Mouse (Mus musculus) layer of hippocampus, adult 9-11 months (tissue): ENCODE measurements around the gene Dbndd1.
A peak's percentile ranks its signal among the peaks of the same experiment; 100 is the strongest.
"Not testable (repeated sequence)": the region's sequence is repeated elsewhere in the genome, so short reads cannot be mapped to it uniquely, and the experiment has no call there.

Experiments used
- DNase-seq: peaks from one replicate; pipeline ENCODE4 v3.0.0; 2022

The Dbndd1 gene

DNA sequence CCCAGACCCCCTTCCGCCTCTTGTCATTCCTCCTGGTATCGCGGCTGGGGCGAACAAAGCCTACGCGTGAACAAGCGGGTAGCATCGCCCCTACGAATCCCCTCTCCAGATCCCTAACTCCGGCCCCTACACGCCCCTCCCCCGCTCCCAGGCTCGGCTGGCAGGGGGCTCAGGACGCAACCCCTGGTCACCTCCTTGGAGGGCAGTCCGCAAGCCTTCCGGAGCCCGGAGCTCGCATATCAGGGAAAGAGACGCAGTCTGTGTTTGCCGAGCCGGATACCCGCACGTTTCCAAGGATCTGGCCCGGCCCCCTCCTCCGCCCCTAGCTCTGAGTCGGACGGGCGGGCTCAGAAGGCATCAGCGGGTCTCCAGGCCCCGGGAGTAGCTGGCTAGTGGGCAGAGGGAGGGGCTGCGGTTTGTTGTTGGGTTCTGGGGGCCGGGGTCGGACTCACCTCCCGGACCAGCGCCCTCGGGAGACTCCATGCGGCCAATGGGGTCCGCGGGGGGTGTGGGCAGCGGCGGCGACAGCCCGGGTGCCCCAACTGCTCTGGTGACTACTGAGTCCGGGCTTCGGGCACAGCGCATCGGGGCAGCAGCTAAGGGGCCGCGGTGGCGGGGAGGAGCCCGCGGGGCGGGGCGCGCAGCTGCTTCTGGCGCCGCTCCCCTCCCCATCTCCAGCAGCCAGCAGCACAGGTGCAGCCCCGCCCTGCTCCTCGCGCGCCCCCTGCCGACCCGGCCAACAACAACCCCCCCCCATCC, at the start of gene Dbndd1:
Dbndd1 (minus strand) TSS at position 683 of the 759 bp plus-strand sequence.
- DNase-seq, result peak; percentile 37

DNA sequence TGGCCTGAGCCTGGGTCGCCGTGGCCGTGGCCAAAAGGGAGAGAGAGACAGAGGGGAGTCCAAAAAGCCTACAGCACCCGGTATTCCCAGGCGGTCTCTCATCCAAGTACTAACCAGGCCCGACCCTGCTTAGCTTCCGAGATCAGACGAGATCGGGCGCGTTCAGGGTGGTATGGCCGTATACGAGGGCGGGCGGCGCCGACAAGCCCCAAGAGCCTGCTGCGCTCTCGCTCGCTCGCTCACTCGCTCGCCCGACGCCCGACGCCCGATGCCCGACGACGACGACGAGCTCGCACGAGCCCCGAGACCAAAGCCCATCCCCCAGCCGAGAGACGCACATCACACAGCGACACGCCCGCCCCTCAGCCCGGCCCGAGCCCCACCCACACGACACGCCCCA, 49.0 kb upstream of the Dbndd1 start:
- DNase-seq, result not testable (repeated sequence)

DNA sequence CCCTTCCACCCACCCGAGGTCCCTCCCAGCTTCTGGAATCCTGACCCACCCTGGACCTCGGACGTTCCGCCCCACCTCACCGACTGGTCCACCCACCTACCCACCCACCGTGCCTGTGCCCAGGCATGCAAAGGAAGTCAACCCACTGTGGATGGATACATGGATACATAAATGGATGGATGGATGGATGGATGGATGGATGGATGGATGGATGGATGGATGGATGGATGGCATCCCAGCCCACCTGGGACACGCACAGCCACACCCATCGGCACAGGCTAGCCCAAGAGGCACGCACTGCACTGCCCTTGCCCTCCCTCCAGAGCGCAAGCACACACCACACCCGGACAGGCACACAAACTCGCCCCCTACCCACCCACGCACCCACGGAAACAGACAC, 22.4 kb upstream of the Dbndd1 start:
- DNase-seq, result peak; percentile 21

DNA sequence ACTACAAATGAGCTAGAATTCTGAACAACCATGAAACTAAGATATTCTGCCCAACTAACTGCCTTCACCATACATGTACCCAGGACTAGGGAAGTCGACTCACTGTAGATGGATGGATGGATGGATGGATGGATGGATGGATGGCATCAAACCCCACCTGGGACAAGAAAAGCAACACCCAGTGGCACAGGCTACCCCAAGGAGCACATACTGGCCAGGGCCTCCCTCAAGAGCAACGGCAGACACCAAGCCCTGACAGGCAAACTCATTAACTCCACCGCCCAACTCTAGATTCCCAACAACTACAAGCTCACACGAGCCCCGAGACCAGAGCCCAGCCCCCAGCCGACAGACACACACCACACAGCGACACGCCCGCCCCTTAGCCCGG, 21.7 kb upstream of the Dbndd1 start:
- peak; percentile 1 for DNase-seq

DNA sequence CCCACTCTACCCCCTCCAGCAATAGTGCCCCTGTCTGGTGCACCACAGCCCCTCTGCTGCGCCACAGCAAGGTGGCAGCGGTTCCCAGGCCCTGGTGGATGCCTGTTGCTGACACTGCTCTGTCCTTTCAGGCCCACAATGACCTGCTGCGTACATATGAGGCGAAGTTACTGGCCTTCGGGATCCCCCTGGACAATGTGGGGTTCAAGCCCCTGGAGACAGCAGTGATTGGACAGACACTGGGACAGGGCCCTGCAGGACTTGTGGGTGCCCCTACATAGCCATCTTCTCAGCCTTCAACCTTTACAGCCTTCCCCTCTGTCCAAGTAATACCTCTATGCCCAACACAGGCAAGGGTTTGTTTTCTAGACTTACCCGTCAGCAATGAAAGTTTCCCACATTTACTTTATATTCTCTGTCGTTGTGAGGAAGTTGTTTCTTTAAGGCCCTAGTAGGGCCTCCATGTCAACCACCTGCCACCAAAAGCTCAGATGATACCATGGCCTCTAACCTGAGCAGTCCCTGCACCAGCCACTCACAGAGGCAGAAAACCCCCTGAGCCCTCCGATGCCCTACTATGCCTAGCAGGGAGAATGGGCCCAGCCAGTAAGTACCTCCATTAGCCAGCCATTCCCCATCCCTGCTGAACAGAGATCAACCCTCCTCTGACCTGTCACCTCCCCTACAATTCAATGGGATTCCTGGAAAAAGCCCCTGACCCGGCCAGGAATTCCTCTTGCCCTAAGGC, 21.2 kb upstream of the Dbndd1 start:
- peak; percentile 1 for DNase-seq

DNA sequence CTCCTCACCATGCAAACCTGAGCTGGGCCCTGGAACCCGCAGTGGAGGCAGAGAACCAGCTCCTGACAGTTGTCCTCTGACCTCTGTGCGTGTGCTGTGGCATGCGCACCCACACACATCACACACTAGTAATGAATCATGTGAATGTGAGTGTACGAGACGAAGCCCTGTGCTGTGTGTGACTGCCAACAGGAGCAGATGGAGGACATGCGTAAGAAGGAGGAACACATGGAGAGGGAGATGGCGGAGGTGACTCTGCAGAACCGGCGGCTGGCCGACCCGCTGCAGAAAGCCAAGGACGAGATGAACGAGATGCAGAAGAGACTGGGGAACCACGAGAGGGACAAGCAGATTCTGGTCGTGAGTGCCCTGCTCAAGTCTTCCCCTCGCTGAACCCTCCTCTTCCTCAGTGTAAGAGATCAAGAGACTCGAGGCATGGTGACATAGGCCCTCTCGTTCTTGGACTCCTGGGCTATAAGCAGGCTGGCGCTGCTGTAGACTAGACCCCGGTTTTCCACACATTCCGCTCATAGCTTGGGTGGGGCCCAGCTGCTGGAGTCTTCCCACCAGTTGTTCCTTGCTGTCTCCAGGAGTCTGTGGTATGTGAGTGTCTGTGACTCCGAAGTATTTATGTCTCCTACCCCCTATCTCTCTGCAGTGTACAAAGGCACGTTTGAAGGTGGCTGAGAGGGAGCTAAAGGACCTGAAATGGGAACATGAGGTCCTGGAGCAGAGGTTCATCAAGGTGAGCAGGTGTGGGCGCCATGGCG, 12.6 kb upstream of the Dbndd1 start:
- peak; percentile 75 for DNase-seq

DNA sequence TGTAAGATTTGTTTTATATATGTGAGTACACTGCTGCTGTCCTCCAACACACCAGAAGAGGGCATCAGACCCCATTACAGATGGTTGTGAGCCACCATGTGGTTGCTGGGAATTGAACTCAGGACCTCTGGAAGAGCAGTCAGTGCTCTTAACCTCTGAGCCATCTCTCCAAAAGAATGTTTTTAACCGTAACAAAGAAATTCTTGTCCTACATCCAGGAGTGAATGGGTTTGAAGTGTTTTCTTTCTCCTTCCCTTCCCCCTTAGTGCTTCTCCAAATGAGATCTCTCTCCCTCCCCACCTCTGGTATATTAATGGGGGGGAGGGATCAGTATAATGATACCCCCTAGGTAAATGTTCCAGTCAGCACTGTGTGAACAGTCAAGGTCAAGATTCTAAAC, 4.8 kb upstream of the Dbndd1 start:
- DNase-seq, result not testable (repeated sequence)

DNA sequence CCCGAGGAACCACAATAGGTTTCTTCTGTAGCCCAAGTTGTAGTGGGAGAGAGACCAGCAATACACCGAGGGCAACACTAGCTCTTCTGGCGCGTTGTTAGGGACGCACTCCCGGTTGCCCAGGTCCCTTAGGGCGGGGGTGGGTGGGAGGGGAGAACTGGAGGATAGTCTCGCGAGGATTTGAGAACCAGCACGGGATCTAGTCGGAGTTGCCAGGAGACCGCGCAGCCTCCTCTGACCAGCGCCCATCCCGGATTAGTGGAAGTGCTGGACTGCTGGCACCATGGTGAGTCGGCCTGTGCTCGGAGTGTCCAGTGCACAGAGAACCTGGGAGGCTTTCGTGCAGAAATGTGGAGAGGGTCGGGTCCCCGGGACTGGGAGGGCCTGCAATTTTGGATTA, 3.4 kb upstream of the Dbndd1 start, which contains the start of gene Gas8:
Gas8 (plus strand) TSS at position 168 of the 400 bp plus-strand sequence.
- DNase-seq, result peak; percentile 93

DNA sequence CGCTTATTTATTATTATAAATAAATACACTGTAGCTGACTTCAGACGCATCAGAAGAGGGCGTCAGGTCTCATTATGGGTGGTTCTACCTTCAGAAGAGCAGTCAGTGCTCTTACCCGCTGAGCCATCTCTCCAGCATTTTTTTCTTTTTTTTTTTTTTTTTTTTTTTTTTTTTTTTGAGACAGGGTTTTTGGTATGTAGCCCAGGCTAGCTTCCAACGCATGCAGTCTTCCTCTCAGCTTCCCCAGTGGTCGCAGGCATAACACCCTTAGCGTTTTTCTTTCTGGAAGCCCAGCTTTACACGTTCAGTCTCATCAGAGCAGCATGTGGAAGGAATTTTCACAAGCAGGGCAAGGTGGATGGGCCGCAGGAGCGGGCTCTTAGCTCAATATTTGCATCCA, 2.9 kb upstream of the Dbndd1 start:
- DNase-seq, result no peak

DNA sequence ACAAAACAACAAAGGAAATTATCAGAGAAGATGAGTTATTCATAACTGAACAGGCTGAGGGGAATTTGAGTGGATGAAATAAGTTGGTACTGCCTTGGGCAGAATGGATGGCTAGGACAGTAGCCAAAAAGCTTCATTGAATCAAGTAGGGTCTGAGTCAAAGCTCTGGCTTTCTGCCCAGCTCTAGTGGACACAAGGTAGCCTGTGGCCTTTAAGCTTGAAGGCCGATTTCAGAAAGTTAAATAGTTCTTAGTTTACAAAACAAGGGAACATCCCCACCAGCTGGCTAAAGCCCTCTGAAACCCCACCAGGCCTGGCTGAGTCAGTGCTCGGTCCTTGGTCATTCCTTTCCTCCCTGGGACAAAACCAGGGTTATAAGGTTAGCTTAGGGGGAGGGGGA, 1.3 kb upstream of the Dbndd1 start:
- DNase-seq, result no peak

DNA sequence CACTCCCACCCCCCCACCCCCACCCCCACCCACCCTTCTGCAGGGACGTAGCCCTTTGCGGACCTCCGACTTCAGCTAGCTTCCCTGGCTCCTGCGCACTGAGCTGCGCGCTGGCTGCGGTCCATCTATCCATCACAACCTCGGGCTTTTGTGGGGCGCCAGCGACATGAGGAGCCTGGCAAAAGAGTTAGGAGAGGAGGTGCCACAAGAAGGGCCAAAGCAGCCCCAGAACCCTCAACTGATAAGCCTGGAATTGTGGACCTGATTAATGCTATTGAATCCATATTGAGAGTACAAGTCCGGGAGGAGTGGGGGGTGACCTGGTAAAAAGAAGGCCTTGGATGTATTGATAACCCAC, 256 bp upstream of the Dbndd1 start:
- DNase-seq, result no peak

DNA sequence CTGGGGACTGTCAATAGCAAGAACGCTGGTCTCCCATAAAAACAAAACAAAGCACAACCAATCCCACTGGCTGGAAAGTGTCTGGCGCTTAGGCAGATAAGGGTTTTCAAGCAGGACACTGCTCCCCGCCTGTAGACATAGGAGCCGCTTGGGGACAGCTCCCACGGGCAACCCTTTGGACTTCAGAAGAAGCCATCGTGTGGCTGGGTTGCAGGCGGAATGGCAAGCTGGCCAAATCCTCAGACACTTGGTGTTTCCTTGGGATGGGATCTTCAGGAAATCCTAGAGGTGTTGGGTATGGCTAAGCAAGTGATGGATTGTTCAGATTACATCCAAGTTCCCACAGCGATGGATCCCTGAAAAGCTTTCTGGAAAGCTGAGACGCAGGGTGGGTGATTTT, 1.1 kb downstream of the Dbndd1 start:
- DNase-seq, result no peak

DNA sequence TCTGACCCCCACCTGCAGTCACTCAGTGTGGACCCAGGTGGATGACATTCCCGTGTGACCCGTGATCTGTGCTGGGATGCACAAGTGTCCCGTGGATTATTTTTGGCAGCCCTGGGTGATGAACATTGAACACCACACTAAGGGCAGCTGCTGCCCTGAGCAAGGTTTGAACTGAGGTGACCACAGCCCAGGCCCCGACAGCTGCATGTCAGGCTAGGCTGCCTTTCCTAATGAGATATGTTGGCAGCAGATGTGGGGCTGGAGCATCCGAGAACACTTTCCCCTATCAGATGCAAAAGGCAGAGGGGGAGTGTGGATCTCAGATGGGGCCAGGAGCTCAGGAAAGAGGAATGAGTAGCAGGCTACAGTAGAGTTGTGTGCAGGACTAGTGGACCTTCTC, 4.4 kb downstream of the Dbndd1 start:
- DNase-seq, result no peak

DNA sequence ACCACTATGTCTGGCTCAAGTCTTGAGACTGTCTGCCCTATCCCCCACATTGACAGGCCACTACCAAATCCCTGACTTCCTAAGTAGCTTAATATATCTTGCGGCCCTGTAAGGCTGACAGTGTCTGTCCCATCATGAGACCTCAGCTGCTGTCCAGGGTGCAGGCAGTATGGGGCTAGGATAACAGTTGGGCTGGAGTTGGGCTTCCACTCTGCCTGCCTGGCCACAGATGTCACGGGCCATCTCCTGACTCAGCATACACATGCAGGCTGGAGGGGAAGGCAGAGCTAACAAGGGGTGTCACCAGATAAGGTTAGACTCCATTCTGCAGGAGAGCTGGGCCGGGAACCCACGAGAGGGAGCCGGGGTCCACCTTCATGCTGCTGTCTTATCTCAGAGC, 8.1 kb downstream of the Dbndd1 start:
- DNase-seq, result no peak

DNA sequence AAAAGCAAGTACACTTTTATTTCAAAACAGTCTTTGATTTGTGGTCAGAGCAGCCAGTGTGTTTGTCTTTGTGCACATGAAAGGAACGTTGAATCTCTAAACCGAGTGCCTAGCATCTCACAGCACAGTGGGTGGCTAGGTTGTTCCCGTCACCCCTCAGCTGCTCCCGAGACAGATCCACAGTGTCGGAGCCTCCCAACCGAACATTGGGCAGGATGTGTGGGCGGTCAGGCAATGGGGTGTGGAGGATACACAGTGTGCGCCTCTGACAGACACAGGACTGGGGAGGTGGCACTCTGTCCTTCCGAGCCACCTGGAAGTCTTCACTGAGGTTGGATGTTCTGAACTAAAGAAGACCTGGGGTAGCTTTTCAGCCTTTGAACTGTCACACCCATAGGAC, 9.6 kb downstream of the Dbndd1 start:
- no peak for DNase-seq

DNA sequence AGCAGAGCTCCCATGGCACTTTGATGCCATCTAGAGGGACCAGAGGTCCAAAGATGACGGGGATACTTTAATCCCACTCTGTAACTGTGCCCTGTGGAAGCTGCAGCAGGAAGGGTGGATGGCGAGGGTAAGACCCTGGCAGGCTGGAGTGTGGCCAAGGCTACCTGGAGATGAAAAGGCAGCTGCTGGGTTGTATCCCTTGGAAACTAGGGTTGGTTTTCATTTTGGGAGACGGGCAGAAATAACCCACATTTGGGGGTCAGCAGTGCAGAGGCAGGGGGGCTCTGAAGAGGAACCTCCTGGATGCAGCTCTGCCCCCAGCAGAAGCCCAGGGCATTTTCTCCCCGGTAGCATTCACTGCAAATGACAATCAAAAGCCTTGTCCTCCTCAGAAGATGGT, 10.0 kb downstream of the Dbndd1 start:
- DNase-seq, result no peak

DNA sequence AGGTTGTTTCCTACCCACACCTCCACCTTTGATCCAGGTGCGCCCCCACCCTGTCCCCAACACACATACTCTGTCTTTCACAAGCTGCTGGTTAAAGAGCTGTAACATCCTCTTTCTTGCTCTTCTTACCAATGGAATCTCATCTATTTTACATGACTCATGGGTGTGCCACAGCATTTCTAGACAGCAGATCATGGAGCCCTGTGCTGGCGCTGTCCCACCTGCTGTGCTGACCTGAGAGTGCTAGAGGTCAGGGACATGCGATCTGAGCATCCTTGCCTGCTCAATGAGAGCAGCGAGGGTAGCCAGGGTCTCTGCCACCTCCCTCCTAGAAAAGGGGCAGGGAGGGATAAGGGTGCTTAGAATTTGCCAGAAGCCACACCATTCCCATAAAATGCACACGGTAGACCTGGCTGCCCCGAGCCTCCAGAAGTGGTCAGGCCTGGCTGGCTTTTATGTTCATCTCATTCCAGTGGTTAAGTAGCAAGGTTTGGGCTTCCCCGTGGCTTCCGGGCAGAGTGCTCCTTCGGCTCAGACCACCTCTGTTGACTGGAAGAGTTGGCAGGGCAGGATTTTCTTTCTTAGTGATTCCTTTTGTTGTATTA, 10.6 kb downstream of the Dbndd1 start:
- no peak for DNase-seq

DNA sequence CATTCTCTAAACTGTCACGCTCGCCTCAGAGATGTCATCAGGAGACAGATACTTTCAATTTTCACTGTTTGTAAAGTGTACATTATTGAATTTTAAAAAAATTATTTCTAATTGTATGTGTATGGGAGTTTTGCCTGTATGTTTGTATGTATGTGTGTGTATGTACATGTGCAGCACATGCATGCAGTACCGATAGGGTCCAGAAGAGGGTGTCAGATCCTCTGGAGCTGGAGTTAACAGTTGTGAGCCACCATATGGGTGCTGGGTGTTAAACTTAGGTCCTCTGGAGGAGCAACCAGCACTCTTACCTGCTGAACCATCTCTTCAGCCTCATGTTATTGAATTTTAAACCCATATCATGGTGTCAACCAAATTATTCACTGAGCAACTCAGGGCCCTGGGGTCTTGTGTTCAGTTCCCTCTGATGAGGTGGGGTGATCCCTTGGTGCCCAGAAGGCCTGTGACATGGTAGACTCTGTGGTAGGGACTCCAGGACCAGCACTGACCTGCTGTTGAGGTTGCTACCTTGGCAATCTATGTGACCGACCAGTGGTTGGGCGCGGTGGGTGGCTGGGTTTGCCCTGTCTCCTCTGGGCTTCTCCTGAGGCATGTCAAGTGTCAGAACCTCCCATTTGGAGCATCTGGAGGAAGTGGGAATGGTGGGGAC, 11.3 kb downstream of the Dbndd1 start:
- DNase-seq, result no peak

DNA sequence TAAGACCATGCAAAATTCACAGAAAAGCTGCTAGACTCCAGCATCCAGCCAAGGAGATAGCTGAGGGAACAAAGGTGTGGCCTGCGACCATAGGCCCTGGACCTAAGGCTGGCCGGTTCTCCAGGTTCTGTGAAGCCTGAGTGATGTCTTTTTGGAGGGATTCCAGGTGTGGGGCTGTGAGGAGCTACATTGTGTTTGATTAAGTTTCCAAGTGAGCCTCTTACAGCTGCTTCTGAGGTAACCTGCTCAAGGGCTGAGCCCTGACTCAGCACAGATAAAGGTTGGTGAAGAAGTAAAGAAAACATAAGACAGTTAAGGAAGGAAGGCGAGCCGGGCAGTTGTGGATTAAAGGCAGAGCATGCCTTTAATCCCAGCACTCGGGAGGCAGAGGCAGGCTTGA, 13.1 kb downstream of the Dbndd1 start:
- no peak for DNase-seq

DNA sequence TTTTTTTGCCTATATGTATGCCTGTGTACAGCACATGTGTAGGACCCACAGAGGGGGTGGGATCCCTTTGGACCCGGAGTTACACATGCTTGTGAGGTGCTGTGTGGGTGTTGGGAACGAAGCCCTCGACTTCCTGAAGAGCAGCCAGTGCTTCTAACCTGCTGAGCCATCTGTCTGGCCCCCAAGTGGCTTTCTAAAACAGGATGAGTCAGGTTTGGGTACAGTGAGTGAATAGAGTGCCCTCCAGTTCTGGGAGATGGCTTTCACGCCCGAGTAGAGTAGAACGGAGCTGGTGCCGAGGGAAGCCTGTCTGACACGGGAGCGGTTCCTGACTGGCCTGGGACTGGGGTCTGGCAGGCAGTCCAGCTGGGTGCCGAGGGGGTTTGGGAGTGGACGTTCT, 15.7 kb downstream of the Dbndd1 start:
- DNase-seq, result no peak

DNA sequence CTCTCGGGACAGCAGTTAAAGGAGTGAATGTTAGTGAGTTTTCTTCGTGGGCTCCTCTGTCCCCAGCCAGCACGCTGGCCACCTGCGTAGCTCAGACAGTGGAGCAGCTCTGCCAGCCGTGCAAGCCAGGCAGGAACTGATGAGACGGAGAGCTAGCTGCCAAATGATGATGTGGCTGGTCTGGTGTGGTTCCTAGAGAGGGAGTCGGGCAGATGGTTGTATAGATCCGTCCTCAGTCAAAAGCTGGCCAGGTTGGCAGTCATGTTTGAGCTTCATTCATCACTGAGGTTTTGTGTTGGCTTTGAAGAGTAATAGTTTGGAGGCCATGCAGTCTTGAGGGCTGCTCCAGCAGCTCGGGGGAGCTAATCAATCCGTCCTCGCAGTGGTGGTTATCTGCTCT, 16.3 kb downstream of the Dbndd1 start:
- peak; percentile 75 for DNase-seq

DNA sequence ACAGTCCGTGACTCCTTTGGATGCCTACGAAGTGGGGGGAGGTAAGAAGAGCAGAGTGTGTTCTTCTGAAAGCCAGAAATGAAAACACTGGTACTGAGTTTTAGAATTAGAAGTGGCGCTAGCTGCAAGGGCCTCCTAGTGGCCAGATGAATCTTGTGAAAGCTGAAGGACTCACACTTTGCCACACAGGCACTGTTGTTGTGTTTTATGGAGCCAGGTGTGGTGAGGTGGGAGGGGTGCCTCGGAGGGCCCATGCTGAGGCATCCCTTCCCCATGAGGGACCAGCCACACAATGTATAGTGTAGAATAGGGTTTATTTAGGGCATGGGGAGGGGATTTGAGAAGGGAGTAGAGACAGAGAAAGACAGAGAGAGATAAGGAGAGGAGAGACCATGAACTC, 17.6 kb downstream of the Dbndd1 start:
- DNase-seq, result no peak

DNA sequence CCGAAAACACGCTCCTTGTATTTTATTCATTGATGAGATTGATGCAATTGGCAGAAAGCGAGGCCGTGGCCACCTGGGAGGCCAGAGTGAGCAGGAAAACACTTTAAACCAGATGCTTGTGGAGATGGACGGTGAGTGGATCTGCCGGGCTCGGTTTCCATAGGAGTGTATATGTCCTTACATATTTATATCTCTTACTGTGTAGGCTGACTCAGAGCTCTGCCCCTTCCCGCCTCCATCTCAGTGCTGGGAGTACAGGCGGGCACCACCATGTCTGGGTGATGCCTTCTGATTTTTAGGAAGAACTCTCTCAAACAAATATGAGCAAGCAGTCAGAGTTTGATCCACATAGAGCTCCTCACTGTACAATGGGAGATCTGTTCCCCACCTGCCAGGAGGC, 22.4 kb downstream of the Dbndd1 start:
- no peak for DNase-seq
